Comparison of ENCODE assay signal across 17 mouse cellular contexts in the genomic region with DNA sequence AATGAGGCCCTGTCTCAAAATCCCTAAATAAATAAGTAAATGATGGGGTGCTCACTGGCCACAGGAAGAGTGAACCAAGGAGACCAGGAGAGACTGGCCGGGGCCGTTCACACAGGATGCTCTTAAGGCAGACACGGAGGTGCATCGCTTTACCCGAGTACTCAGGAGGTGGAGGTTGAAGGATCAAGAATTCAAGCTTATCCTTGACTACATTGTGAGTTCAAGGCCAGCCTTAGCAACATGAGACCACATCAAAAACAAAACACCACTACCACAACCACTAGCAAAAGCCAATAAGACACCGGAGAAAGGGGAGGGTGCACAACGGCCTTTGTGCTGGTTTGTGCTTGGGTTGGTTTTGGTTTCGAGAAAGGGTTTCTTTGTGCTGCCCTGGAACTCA. TPM values are rescaled to one million over a fixed set of nuclear protein-coding genes. Genes with fewer than 3 reads are reported as not detected.
DNase-seq lines count a peak whose midpoint lies in the region; ATAC-seq lines count a peak whose summit lies in the region.
"Had no signal": no experiment of that assay in that cellular context is flagged by ENCODE, and none has a peak within 500 bp of the region (broad histone marks: within the 10 kb centered on the region; RNA-seq: fewer than 3 reads in every experiment).

No protein-coding gene starts in this region.

- H3K36me3 ChIP-seq in hindbrain, embryonic 10.5 days, result no peaks in the 10 kb centered on the region
- H3K36me3 ChIP-seq in hindbrain, embryonic 13.5 days, result no peaks in the 10 kb centered on the region
- H3K36me3 ChIP-seq in limb, embryonic 10.5 days, result no peaks in the 10 kb centered on the region
- H3K36me3 ChIP-seq: embryonic facial prominence, embryonic 13.5 days; forebrain, embryonic 15.5 days; heart, embryonic 12.5 days; hindbrain, embryonic 12.5 days; intestine, embryonic 15.5 days had no signal

- H3K4me2 ChIP-seq in hindbrain, embryonic 13.5 days, result no peak overlapping the region
- H3K4me2 ChIP-seq: embryonic facial prominence, embryonic 13.5 days; forebrain, embryonic 15.5 days; heart, embryonic 12.5 days; hindbrain, embryonic 12.5 days; intestine, embryonic 15.5 days had no signal

- H3K27ac ChIP-seq in hindbrain, embryonic 10.5 days, result peak overlapping the region; percentile 81
- H3K27ac ChIP-seq in hindbrain, embryonic 13.5 days, result no peak overlapping the region
- peak overlapping the region; percentile 79 for H3K27ac ChIP-seq in limb, embryonic 10.5 days
- H3K27ac ChIP-seq: embryonic facial prominence, embryonic 13.5 days; forebrain, embryonic 15.5 days; heart, adult 2 months; hindbrain, embryonic 12.5 days; hindbrain, postnatal 0 days; intestine, embryonic 15.5 days had no signal

- peaks cover 30% of the 10 kb centered on the region for H3K4me1 ChIP-seq in hindbrain, embryonic 10.5 days (replicated peaks)
- H3K4me1 ChIP-seq in hindbrain, embryonic 13.5 days (replicated peaks), result peaks cover 10% of the 10 kb centered on the region
- H3K4me1 ChIP-seq in limb, embryonic 10.5 days, result peaks cover 20% of the 10 kb centered on the region

- WGBS in hindbrain, embryonic 10.5 days, result 94% methylated on average over 8 of the region's 8 CpGs
- WGBS in hindbrain, embryonic 13.5 days, result 94% methylated on average over 8 of the region's 8 CpGs
- WGBS in limb, embryonic 10.5 days, result 92% methylated on average over 8 of the region's 8 CpGs

- intact Hi-C loops in left cerebral cortex, postnatal 4 days (cut with DNase I), result no loop called here

- ATAC-seq in hindbrain, embryonic 13.5 days (ENCODE audit: low FRiP score), result no peak

- 0 out of 2 replicates have a peak, but pooled peaks cover under 1% of the 10 kb centered on the region for H3K27me3 ChIP-seq in hindbrain, embryonic 10.5 days (ENCODE audit: insufficient read depth, poor library complexity, severe bottlenecking)
- 0 out of 2 replicates have a peak, but pooled peaks cover 10% of the 10 kb centered on the region for H3K27me3 ChIP-seq in hindbrain, embryonic 13.5 days
- H3K27me3 ChIP-seq in limb, embryonic 10.5 days (ENCODE audit: low read depth, poor library complexity, severe bottlenecking), result 0 out of 2 replicates have a peak, but pooled peaks cover 6% of the 10 kb centered on the region
- H3K27me3 ChIP-seq: CH12.LX; embryonic facial prominence, embryonic 13.5 days; forebrain, embryonic 15.5 days; heart, embryonic 12.5 days; intestine, embryonic 15.5 days had no signal

- H3K9ac ChIP-seq in hindbrain, embryonic 13.5 days, result no peak overlapping the region
- H3K9ac ChIP-seq: forebrain, embryonic 15.5 days; heart, embryonic 12.5 days; hindbrain, embryonic 12.5 days; intestine, embryonic 15.5 days had no signal

- no peak for DNase-seq in hindbrain, embryonic 10.5 days (ENCODE audit: low spot score)
- DNase-seq in CD4-positive, CD25-positive, alpha-beta regulatory T cell, adult 2 months (ENCODE audit: low read depth, low spot score), result peak; percentile 41
- peak; percentile 29 for DNase-seq in R1 (ENCODE audit: low read depth, low spot score)
- DNase-seq in limb, embryonic 10.5 days (ENCODE audit: low spot score), result no peak
- no peak for DNase-seq in lung, postnatal 4 days
- DNase-seq in left cerebral cortex, postnatal 4 days, result no peak
- no peak for DNase-seq in frontal cortex, postnatal 10 days (ENCODE audit: low spot score in 2 of 2)
- DNase-seq: adrenal gland, postnatal 25 days had no signal

- H3K9me3 ChIP-seq in hindbrain, embryonic 10.5 days, result no peaks in the 10 kb centered on the region
- H3K9me3 ChIP-seq in hindbrain, embryonic 13.5 days, result no peaks in the 10 kb centered on the region
- H3K9me3 ChIP-seq in limb, embryonic 10.5 days (replicated peaks), result no peaks in the 10 kb centered on the region
- H3K9me3 ChIP-seq: embryonic facial prominence, embryonic 13.5 days; forebrain, embryonic 15.5 days; heart, embryonic 12.5 days; hindbrain, embryonic 12.5 days; intestine, embryonic 15.5 days had no signal

- H3K4me3 ChIP-seq in hindbrain, embryonic 10.5 days, result no peak overlapping the region
- H3K4me3 ChIP-seq in hindbrain, embryonic 13.5 days, result no peak overlapping the region
- H3K4me3 ChIP-seq in limb, embryonic 10.5 days, result no peak overlapping the region
- H3K4me3 ChIP-seq: embryonic facial prominence, embryonic 13.5 days; forebrain, embryonic 15.5 days; heart, adult 2 months; heart, embryonic 12.5 days; hindbrain, embryonic 12.5 days; intestine, embryonic 15.5 days had no signal

RNA-seq across cellular contexts. Expression of a gene that starts 26.5 kb away (rescaled TPM):
- 9.8 and 11.8 TPM in 2 replicates for polyA plus RNA-seq in hindbrain, embryonic 10.5 days (2016; fragmentation: Nextera tagmentation; extraction: Ambion mirVana)
- polyA plus RNA-seq in hindbrain, embryonic 13.5 days (2015; fragmentation: Nextera tagmentation; extraction: Ambion mirVana), result 8.0 and 8.1 TPM in 2 replicates
- polyA plus RNA-seq in limb, embryonic 10.5 days (2016; fragmentation: Nextera tagmentation; extraction: Ambion mirVana), result 4.5 and 9.8 TPM in 2 replicates
- total RNA-seq in left cerebral cortex, postnatal 4 days (2021), result 1 to 10 TPM; 5.3 to 6.2 TPM

RNA-seq across cellular contexts. Expression of a gene that starts 38.3 kb away (rescaled TPM):
- polyA plus RNA-seq in hindbrain, embryonic 10.5 days (2016; fragmentation: Nextera tagmentation; extraction: Ambion mirVana), result 65.8 and 78.4 TPM in 2 replicates
- 41.5 and 43.9 TPM in 2 replicates for polyA plus RNA-seq in hindbrain, embryonic 13.5 days (2015; fragmentation: Nextera tagmentation; extraction: Ambion mirVana)
- 85.0 and 85.4 TPM in 2 replicates for polyA plus RNA-seq in limb, embryonic 10.5 days (2016; fragmentation: Nextera tagmentation; extraction: Ambion mirVana)
- 10 to 100 TPM; 28.5 to 35.7 TPM for total RNA-seq in left cerebral cortex, postnatal 4 days (2021)

RNA-seq across cellular contexts. Expression of a gene that starts 55.6 kb away (rescaled TPM):
- polyA plus RNA-seq in hindbrain, embryonic 10.5 days (2016; fragmentation: Nextera tagmentation; extraction: Ambion mirVana), result 374 and 391 TPM in 2 replicates
- polyA plus RNA-seq in hindbrain, embryonic 13.5 days (2015; fragmentation: Nextera tagmentation; extraction: Ambion mirVana), result 333 and 336 TPM in 2 replicates
- 342 and 401 TPM in 2 replicates for polyA plus RNA-seq in limb, embryonic 10.5 days (2016; fragmentation: Nextera tagmentation; extraction: Ambion mirVana)
- total RNA-seq in left cerebral cortex, postnatal 4 days (2021), result 100 to 1,000 TPM; 147 TPM

RNA-seq across cellular contexts. Expression of a gene that starts 58.4 kb away (rescaled TPM):
- polyA plus RNA-seq in hindbrain, embryonic 10.5 days (2016; fragmentation: Nextera tagmentation; extraction: Ambion mirVana), result 7.1 and 8.6 TPM in 2 replicates
- 13.4 and 13.5 TPM in 2 replicates for polyA plus RNA-seq in hindbrain, embryonic 13.5 days (2015; fragmentation: Nextera tagmentation; extraction: Ambion mirVana)
- polyA plus RNA-seq in limb, embryonic 10.5 days (2016; fragmentation: Nextera tagmentation; extraction: Ambion mirVana), result 4.3 and 4.5 TPM in 2 replicates
- 100 to 1,000 TPM in 1 of 2 experiments, 10 to 100 TPM in 1; 96.7 to 106 TPM for total RNA-seq in left cerebral cortex, postnatal 4 days (2021)

Comparison
In these comparisons a context has a peak if more than half of its experiments do, and no peak if none do; other contexts are left out.
1. DNase-seq: peak in CD4-positive, CD25-positive, alpha-beta regulatory T cell, adult 2 months (single experiment) and R1 (single experiment); none in hindbrain, embryonic 10.5 days (single experiment), limb, embryonic 10.5 days (single experiment), lung, postnatal 4 days (0 of 2), left cerebral cortex, postnatal 4 days (single experiment) and frontal cortex, postnatal 10 days (0 of 2).